Mouse (Mus musculus): ENCODE measurements around the gene Espn.
A peak's percentile ranks its signal among the peaks of the same experiment; 100 is the strongest.

The Espn gene

GRCm38 (mm10) chr4:152128784-152129183, 23.4 kb downstream of the Espn start:
- ATAC-seq (ENCODE audit: insufficient number of reproducible peaks, low FRiP score, low TSS enrichment) = no peak

GRCm38 (mm10) chr4:152127884-152128283, 24.3 kb downstream of the Espn start:
- no peak for ATAC-seq (ENCODE audit: insufficient number of reproducible peaks, low FRiP score, low TSS enrichment)

- ATAC-seq (ENCODE audit: insufficient number of reproducible peaks, low FRiP score, low TSS enrichment) = no peak
These were observed 25.9 kb downstream of the Espn start for GRCm38 (mm10) chr4:152126026-152126920.

- ATAC-seq (ENCODE audit: insufficient number of reproducible peaks, low FRiP score, low TSS enrichment) = 0 out of 2 replicates have a peak, but pooled peaks have one; percentile 17
These were observed 26.8 kb downstream of the Espn start for GRCm38 (mm10) chr4:152125161-152126025.

GRCm38 (mm10) chr4:152124361-152124961, 27.7 kb downstream of the Espn start:
- no peak for ATAC-seq (ENCODE audit: insufficient number of reproducible peaks, low FRiP score, low TSS enrichment)

- ATAC-seq (ENCODE audit: insufficient number of reproducible peaks, low FRiP score, low TSS enrichment) = no peak
These were observed 31.0 kb downstream of the Espn start for GRCm38 (mm10) chr4:152121183-152121505.

GRCm38 (mm10) chr4:152120311-152121182, 31.6 kb downstream of the Espn start:
- ATAC-seq (ENCODE audit: insufficient number of reproducible peaks, low FRiP score, low TSS enrichment) = no peak

- no peak for ATAC-seq (ENCODE audit: insufficient number of reproducible peaks, low FRiP score, low TSS enrichment)
These were observed 32.5 kb downstream of the Espn start for GRCm38 (mm10) chr4:152119396-152120292.

- ATAC-seq (ENCODE audit: insufficient number of reproducible peaks, low FRiP score, low TSS enrichment) = no peak
These were observed 34.6 kb downstream of the Espn start for GRCm38 (mm10) chr4:152117538-152117937.

GRCm38 (mm10) chr4:152115921-152116612, 36.1 kb downstream of the Espn start, which contains the start of gene Tnfrsf25:
Gene Tnfrsf25, plus strand, starts transcription at chr4:152115934.
- ATAC-seq (ENCODE audit: insufficient number of reproducible peaks, low FRiP score, low TSS enrichment) = no peak

- no peak for ATAC-seq (ENCODE audit: insufficient number of reproducible peaks, low FRiP score, low TSS enrichment)
These were observed 38.1 kb downstream of the Espn start for GRCm38 (mm10) chr4:152114080-152114479.

- no peak for ATAC-seq (ENCODE audit: insufficient number of reproducible peaks, low FRiP score, low TSS enrichment)
These were observed 39.8 kb downstream of the Espn start for GRCm38 (mm10) chr4:152112329-152112728.

- no peak for ATAC-seq (ENCODE audit: insufficient number of reproducible peaks, low FRiP score, low TSS enrichment)
These were observed 41.5 kb downstream of the Espn start for GRCm38 (mm10) chr4:152110689-152111088.

- ATAC-seq (ENCODE audit: insufficient number of reproducible peaks, low FRiP score, low TSS enrichment) = no peak
These were observed 42.7 kb downstream of the Espn start for GRCm38 (mm10) chr4:152109509-152109908.

GRCm38 (mm10) chr4:152108673-152109072, 43.5 kb downstream of the Espn start:
- ATAC-seq (ENCODE audit: insufficient number of reproducible peaks, low FRiP score, low TSS enrichment) = no peak

- 0 out of 2 replicates have a peak, but pooled peaks have one; percentile 31 for ATAC-seq (ENCODE audit: insufficient number of reproducible peaks, low FRiP score, low TSS enrichment)
These were observed 44.1 kb downstream of the Espn start for GRCm38 (mm10) chr4:152107971-152108509.

- ATAC-seq (ENCODE audit: insufficient number of reproducible peaks, low FRiP score, low TSS enrichment) = no peak
These were observed 44.7 kb downstream of the Espn start for GRCm38 (mm10) chr4:152107493-152107892.

- no peak for ATAC-seq (ENCODE audit: insufficient number of reproducible peaks, low FRiP score, low TSS enrichment)
These were observed 45.4 kb downstream of the Espn start for GRCm38 (mm10) chr4:152106746-152107145.
